Mouse (Mus musculus): ENCODE results near the gene Sel1l3.

Gene Sel1l3

GRCm38 (mm10) chr5:53078453-53078852, 135.3 kb downstream of the Sel1l3 start:
- no peak for DNase-seq

- DNase-seq, result no peak
These were observed 139.2 kb downstream of the Sel1l3 start for GRCm38 (mm10) chr5:53074553-53074952.

GRCm38 (mm10) chr5:53061532-53062130, 152.1 kb downstream of the Sel1l3 start:
- no peak for DNase-seq

Data from cerebellum, postnatal 10 days (tissue).